Mouse (Mus musculus) lung, postnatal 0 days (tissue): ENCODE data around the gene Cmip. TPM values are rescaled to one million over a fixed set of nuclear protein-coding genes. Genes with fewer than 3 reads are reported as not detected.

Experiments used
- ATAC-seq: fragments of 200-750 bp; cut with Nextera tagmentation; 2 replicates; pipeline ENCODE4 v1.8.0; 2017; ENCODE audit warnings: moderate library complexity
- DNase-seq: peaks from one replicate; pipeline ENCODE4 v3.0.0-alpha.2; 2016; ENCODE audit warnings: low spot score
- H3K27ac ChIP-seq: fragments of 300-500 bp; sonication (generic); 2 replicates; pipeline ENCODE4 v1.5.1; 2014; ENCODE audit warnings: antibody characterized with exemption, mild to moderate bottlenecking, low read length, mixed read lengths
- H3K27me3 ChIP-seq: fragments of 300-500 bp; sonication (generic); replicated peaks from 2 replicates; pipeline ENCODE4 v1.6.1; 2014; ENCODE audit warnings: low read length, mixed read lengths; ENCODE audit not compliant: insufficient read depth
- H3K36me3 ChIP-seq: fragments of 300-500 bp; sonication (generic); 2 replicates; pipeline ENCODE4 v1.6.1; 2014; ENCODE audit warnings: low read length, mixed read lengths; ENCODE audit not compliant: insufficient read depth
- H3K4me1 ChIP-seq: fragments of 300-500 bp; sonication (generic); 2 replicates; pipeline ENCODE4 v1.6.1; 2014; ENCODE audit warnings: antibody characterized with exemption, low read depth, low read length, mixed read lengths; ENCODE audit not compliant: insufficient read depth
- H3K4me2 ChIP-seq: fragments of 300-500 bp; sonication (generic); replicated peaks from 2 replicates; pipeline ENCODE4 v1.6.1; 2014; ENCODE audit warnings: low read depth, mild to moderate bottlenecking, low read length, moderate library complexity, mixed read lengths
- H3K4me3 ChIP-seq: fragments of 300-500 bp; sonication (generic); 2 replicates; pipeline ENCODE4 v1.5.1; 2014; ENCODE audit warnings: low read depth, low read length
- H3K9ac ChIP-seq: fragments of 300-500 bp; sonication (generic); replicated peaks from 2 replicates; pipeline ENCODE4 v1.6.1; 2014; ENCODE audit warnings: low read depth, mild to moderate bottlenecking
- H3K9me3 ChIP-seq: fragments of 300-500 bp; sonication (generic); 2 replicates; pipeline ENCODE4 v1.6.1; 2016; ENCODE audit warnings: low read length, mixed read lengths
- CTCF ChIP-seq: IDR thresholded peaks from 2 replicates; pipeline ENCODE4 v1.5.1; 2016; ENCODE audit warnings: antibody characterized with exemption, mild to moderate bottlenecking
- EP300 ChIP-seq: IDR thresholded peaks from 2 replicates; pipeline ENCODE4 v1.6.1; 2016; ENCODE audit warnings: antibody characterized with exemption, mild to moderate bottlenecking, control low read depth
- WGBS: fragments of 180-500 bp; shearing (Covaris S2); extraction: QIAGEN DNeasy Blood & Tissue Kit; methylation state at CpG from one replicate; pipeline ENCODE4 v1.1.7; 2014; 5-methylcytosine and 5-hydroxymethylcytosine counted together
- polyA plus RNA-seq: library from polyadenylated mRNA; unstranded; fragments of >200 nt; fragmentation: Nextera tagmentation; extraction: Ambion mirVana; gene quantifications from 2 replicates; pipeline ENCODE4 v1.2.1, GENCODE M21; 2015

Gene Cmip
- polyA plus RNA-seq, 1 experiment from 2014 or later = 27.6 TPM

- no peak for DNase-seq
- WGBS = 84% methylated on average over 10 of the region's 10 CpGs
- no peak for ATAC-seq
- Histone ChIP-seq H3K36me3 (no peaks in the 10 kb centered on the region), H3K4me1 (peaks cover 19% of the 10 kb centered on the region; the same call in 1 of the 2 replicates), H3K27me3 (no peaks in the 10 kb centered on the region), H3K9me3 (no peaks in the 10 kb centered on the region), H3K4me3 (no peak overlapping the region), H3K9ac (no peak overlapping the region), H3K4me2 (no peak overlapping the region), H3K27ac (no peak overlapping the region)
- TF ChIP-seq EP300 (no peak), CTCF (no peak)
These were observed 21.4 kb downstream of the Cmip start for GRCm38 (mm10) chr8:117278234-117278633.

GRCm38 (mm10) chr8:117278668-117279132, 21.8 kb downstream of the Cmip start:
- no peaks in the 10 kb centered on the region for H3K36me3 ChIP-seq
- 68% methylated on average over 20 of the region's 20 CpGs for WGBS
- no peak for DNase-seq
- no peak overlapping the region for H3K4me2 ChIP-seq
- no peaks in the 10 kb centered on the region for H3K27me3 ChIP-seq
- H3K4me1 ChIP-seq = peaks cover 19% of the 10 kb centered on the region; the same call in 1 of the 2 replicates
- no peak for ATAC-seq
- no peaks in the 10 kb centered on the region for H3K9me3 ChIP-seq
- TF ChIP-seq EP300 (no peak), CTCF (no peak)
- H3K9ac ChIP-seq = no peak overlapping the region
- no peak overlapping the region for H3K27ac ChIP-seq
- H3K4me3 ChIP-seq = no peak overlapping the region

DNA sequence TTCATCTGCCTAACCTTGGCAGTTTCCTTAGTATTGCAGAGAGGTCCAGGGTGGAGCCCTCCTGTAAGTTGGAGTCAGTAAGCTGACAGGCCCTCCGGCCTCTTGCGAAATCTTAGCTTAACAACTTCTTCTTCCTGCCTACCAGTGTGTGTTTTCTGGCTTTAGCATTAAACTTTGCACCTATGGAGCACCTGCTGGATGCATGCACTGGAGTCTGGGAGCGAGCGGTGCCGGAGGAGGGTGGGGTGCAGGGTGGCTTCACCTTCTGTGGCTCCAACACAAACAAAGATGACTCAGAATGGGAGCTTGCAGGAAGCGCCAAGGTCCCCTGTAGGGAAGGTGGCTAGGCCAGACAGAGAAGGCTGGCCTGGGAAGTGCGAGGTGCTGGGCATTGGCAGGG, 23.6 kb downstream of the Cmip start:
- Histone ChIP-seq H3K36me3 (no peaks in the 10 kb centered on the region), H3K4me3 (no peak overlapping the region), H3K27me3 (no peaks in the 10 kb centered on the region), H3K27ac (no peak overlapping the region), H3K4me1 (peaks cover 19% of the 10 kb centered on the region; the same call in 1 of the 2 replicates), H3K9me3 (no peaks in the 10 kb centered on the region), H3K4me2 (no peak overlapping the region), H3K9ac (no peak overlapping the region)
- TF ChIP-seq EP300 (no peak), CTCF (no peak)
- WGBS = 40% methylated on average over 7 of the region's 7 CpGs
- ATAC-seq = peak; percentile 67
- DNase-seq = peak; percentile 81

GRCm38 (mm10) chr8:117281676-117282075, 24.8 kb downstream of the Cmip start:
- DNase-seq = no peak
- H3K4me2 ChIP-seq = 0 out of 2 replicates have a peak overlapping the region, but pooled peaks have one; percentile 34
- no peaks in the 10 kb centered on the region; the same call in 1 of the 2 replicates for H3K36me3 ChIP-seq
- peaks cover 19% of the 10 kb centered on the region; the same call in 1 of the 2 replicates for H3K4me1 ChIP-seq
- no peak overlapping the region for H3K4me3 ChIP-seq
- no peaks in the 10 kb centered on the region for H3K27me3 ChIP-seq
- no peak overlapping the region; the same call in 1 of the 2 replicates for H3K9ac ChIP-seq
- no peaks in the 10 kb centered on the region for H3K9me3 ChIP-seq
- ATAC-seq = peak; percentile 9; the same call in 1 of the 2 replicates
- H3K27ac ChIP-seq = peak overlapping the region; percentile 60; the same call in 1 of the 2 replicates
- 54% methylated on average over 10 of the region's 10 CpGs for WGBS
- no peak for TF ChIP-seq CTCF
- TF ChIP-seq EP300 = no peak

GRCm38 (mm10) chr8:117282141-117282950, 25.5 kb downstream of the Cmip start:
- H3K4me2 ChIP-seq = peak overlapping the region; percentile 34
- no peak overlapping the region for H3K4me3 ChIP-seq
- DNase-seq (peak; percentile 66), ATAC-seq (peak; percentile 53)
- TF ChIP-seq CTCF (peak; percentile 44), EP300 (no peak)
- no peaks in the 10 kb centered on the region; the same call in 1 of the 2 replicates for H3K36me3 ChIP-seq
- WGBS = 27% methylated on average over 15 of the region's 17 CpGs
- H3K4me1 ChIP-seq = peaks cover 19% of the 10 kb centered on the region; the same call in 1 of the 2 replicates
- no peaks in the 10 kb centered on the region for H3K27me3 ChIP-seq
- H3K9me3 ChIP-seq = no peaks in the 10 kb centered on the region
- no peak overlapping the region; the same call in 1 of the 2 replicates for H3K9ac ChIP-seq
- peak overlapping the region; percentile 60 for H3K27ac ChIP-seq

DNA sequence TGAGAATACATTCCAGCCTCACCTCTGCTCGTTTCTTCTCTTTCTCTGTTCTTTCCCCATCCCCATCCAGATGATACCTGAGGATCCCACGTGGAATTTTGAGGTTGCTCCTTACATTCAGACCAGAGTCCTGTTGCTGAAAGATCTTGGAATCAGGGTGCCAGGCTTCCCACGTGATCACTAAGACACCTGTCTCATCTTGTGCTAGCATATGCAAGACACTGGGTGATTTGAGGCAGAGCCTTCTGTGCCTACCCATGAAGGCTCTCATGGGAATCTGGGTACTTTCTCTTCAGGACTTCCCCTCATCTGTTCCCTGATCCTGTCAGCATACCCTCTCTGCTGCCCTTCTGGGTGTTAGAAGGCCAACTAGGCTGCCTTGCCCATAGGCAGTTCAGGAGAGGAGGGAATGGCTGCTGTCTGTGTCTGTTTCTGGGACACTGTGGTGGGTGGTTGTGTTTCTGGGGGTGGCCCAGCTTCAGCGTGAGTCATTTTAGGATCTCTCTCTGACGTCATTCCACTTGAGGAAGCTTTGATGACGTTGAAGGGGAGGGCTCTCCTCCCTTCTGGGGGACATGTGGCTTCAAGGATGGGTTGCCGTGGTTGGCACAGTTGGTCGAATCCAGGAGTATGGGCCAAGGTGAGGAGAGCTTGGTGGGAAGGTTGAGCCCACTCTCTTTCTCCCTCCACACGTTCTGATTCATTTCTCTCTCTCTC, 28.1 kb downstream of the Cmip start:
- ATAC-seq (no peak), DNase-seq (no peak)
- H3K4me1 ChIP-seq = peaks cover 23% of the 10 kb centered on the region; the same call in 1 of the 2 replicates
- no peaks in the 10 kb centered on the region for H3K27me3 ChIP-seq
- no peaks in the 10 kb centered on the region for H3K9me3 ChIP-seq
- TF ChIP-seq EP300 = no peak
- TF ChIP-seq CTCF = no peak
- no peak overlapping the region for H3K9ac ChIP-seq
- no peak overlapping the region for H3K4me2 ChIP-seq
- no peak overlapping the region for H3K4me3 ChIP-seq
- WGBS = 75% methylated on average over 9 of the region's 9 CpGs
- no peaks in the 10 kb centered on the region; the same call in 1 of the 2 replicates for H3K36me3 ChIP-seq
- H3K27ac ChIP-seq = no peak overlapping the region
